Mouse (Mus musculus) thymus, postnatal 10 days (tissue): ENCODE data around the gene Arhgap21.

Source experiments
- DNase-seq, 2 experiments: peaks; one replicate each; pipeline ENCODE4 v3.0.0; 2021; ENCODE audit warnings: low spot score in 2 of 2

Gene Arhgap21

GRCm38 (mm10) chr2:20966176-20967100 lies 2.2 kb downstream of the Arhgap21 start:
- no peak for DNase-seq

GRCm38 (mm10) chr2:20965361-20965760 lies 3.3 kb downstream of the Arhgap21 start:
- no peak for DNase-seq

- no peak for DNase-seq
These were observed 4.2 kb downstream of the Arhgap21 start for GRCm38 (mm10) chr2:20964461-20964860.

- DNase-seq: no peak
These were observed 5.4 kb downstream of the Arhgap21 start for GRCm38 (mm10) chr2:20963226-20963805.

GRCm38 (mm10) chr2:20962284-20962683 lies 6.4 kb downstream of the Arhgap21 start:
- DNase-seq: no peak

- DNase-seq: no peak
These were observed 6.9 kb downstream of the Arhgap21 start for GRCm38 (mm10) chr2:20961825-20962224.

- DNase-seq: no peak
These were observed 7.4 kb downstream of the Arhgap21 start for GRCm38 (mm10) chr2:20961295-20961694.

GRCm38 (mm10) chr2:20960668-20961035 lies 8.0 kb downstream of the Arhgap21 start:
- DNase-seq: no peak

- no peak for DNase-seq
These were observed 8.6 kb downstream of the Arhgap21 start for GRCm38 (mm10) chr2:20959906-20960667.

GRCm38 (mm10) chr2:20959045-20959444 lies 9.6 kb downstream of the Arhgap21 start:
- no peak for DNase-seq

GRCm38 (mm10) chr2:20957995-20958394 lies 10.7 kb downstream of the Arhgap21 start:
- no peak for DNase-seq

- no peak for DNase-seq
These were observed 12.0 kb downstream of the Arhgap21 start for GRCm38 (mm10) chr2:20956716-20957115.

GRCm38 (mm10) chr2:20955996-20956395 lies 12.7 kb downstream of the Arhgap21 start:
- no peak for DNase-seq

- no peak for DNase-seq
These were observed 13.3 kb downstream of the Arhgap21 start for GRCm38 (mm10) chr2:20955376-20955775.

GRCm38 (mm10) chr2:20952716-20953115 lies 16.0 kb downstream of the Arhgap21 start:
- DNase-seq: no peak

GRCm38 (mm10) chr2:20949168-20949567 lies 19.5 kb downstream of the Arhgap21 start:
- DNase-seq: no peak

- no peak for DNase-seq
These were observed 21.6 kb downstream of the Arhgap21 start for GRCm38 (mm10) chr2:20947036-20947435.

- no peak for DNase-seq
These were observed 23.1 kb downstream of the Arhgap21 start for GRCm38 (mm10) chr2:20945596-20945995.

GRCm38 (mm10) chr2:20943730-20944454 lies 24.8 kb downstream of the Arhgap21 start:
- no peak for DNase-seq

- DNase-seq: no peak
These were observed 25.5 kb downstream of the Arhgap21 start for GRCm38 (mm10) chr2:20943222-20943621.

GRCm38 (mm10) chr2:20942434-20943198 lies 26.1 kb downstream of the Arhgap21 start:
- no peak for DNase-seq
